Mouse (Mus musculus) heart, postnatal 25 days (tissue): ENCODE measurements around the gene Ubl4b. TPM values are rescaled to one million over a fixed set of nuclear protein-coding genes. Genes with fewer than 3 reads are reported as not detected.

ENCODE experiments used
- DNase-seq: peaks from one replicate; pipeline ENCODE4 v3.0.0; 2022; ENCODE audit warnings: low spot score
- intact Hi-C: fragments of 180-260 bp; cut with DNase I; formaldehyde crosslinking; loops from one replicate; pipeline ENCODE4 v1.15.1; 2025
- total RNA-seq, 2 experiments: library from RNA; stranded (reverse); gene quantifications; 2 replicates each; pipeline ENCODE4 v1.2.3; 2021

The Ubl4b gene
- total RNA-seq = not detected

DNA sequence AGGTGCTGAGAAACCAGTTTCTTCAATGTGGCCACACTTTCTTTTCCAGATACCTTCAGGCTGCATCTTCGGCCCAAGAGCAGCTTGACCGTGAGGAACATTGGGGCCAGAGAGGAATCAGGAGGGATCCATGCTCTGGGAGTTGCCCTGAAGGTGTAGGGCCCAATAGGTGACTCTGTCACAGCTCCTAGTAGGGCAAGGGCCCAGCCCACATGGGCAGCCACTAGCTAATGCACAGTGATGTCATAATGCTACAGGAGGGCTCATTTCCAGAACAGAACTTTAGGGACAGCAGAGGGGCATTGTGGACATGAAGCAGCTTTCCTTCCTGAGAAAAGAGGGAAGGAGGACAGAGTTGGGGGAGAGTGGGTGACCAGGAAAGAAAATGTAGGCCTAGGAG, at the start of gene Ubl4b:
Gene Ubl4b (minus strand): TSS at position 232 of the 400 bp plus-strand sequence.
- no peak for DNase-seq
- intact Hi-C loops = loop anchor here (5.0 kb wide), 1 partner anchor 73 kb away; no protein-coding TSS in a partner anchor

DNA sequence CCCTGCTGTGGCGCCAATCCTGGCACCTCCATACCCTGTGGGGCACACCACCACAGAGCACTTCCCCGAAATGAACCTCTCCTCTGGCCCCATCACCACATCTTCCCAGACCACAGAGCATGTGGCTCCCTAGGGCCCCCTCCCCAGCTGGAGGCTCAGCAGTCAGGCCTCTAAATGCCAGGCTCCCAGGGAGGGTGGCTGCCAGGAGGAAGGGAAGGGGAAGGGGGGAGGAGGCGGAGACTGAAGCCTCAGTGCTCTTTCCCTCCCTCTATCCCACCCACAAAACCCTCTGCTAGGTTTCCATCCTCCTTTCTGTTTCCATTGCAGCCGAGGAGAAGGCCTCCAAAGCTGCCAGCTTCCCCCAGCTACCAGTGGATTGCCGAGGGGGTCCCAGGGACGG, 45.3 kb upstream of the Ubl4b start:
- intact Hi-C loops = loop anchor here (10.0 kb wide), 1 partner anchor 265 kb away; no protein-coding TSS in a partner anchor
- no peak for DNase-seq

DNA sequence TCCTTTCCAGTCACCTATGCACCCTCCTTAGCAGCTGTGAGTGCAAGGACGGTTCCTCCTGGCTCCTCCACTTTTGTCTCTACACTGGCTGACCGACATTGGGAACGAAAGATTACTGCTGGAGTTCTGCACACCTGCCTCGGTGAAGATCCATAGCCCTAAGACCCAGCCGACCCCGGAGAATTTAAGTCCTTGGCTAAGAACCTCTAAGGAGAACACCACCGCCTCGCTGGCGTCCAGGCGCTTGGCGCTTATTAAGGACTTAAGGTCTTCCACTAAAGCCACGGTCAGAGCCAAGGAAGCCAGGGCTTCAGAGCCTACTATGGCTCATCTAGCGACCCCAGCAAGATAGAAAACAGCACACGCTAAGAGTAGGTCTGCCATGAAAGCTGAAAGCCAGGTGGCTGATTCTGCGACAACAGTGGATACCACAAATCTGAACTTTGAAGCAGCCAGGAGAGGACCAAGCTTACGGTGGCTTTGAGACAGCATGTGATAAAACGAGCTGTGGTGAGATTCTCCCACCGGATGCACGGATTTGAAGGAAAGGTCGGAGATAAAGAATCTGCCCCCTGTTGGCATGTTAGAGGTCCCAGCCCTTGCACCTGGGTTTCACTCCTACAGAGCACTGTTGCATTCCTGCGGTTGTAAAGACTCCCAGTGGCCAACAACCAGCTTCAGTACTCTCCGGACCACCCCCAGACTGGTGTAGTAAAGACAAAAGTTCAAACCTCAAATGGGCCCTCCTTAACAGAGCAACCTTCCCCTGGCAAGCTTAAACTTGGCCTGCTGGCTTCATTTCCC, 42.9 kb upstream of the Ubl4b start:
- intact Hi-C loops = no loop called here

DNA sequence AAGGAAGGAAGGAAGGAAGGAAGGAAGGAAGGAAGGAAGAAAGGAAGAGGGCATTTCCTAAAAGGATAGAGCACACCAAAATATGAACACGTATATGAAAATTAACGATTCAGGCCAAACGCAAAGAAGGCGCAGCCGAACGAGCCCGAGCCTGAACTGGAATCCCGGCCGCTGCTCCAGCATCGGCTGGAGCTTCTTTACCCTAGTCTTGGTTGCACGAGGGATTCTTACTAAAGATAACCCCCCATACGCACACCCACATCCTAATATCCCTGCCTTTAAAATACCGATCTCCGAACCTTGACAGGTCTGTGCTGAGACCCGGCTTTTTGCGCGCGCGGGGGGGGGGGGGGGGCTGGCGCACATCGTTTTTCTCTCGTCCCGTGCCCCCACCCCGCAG, 42.3 kb upstream of the Ubl4b start:
- intact Hi-C loops = no loop called here
- DNase-seq = no peak

More for the DNA sequence above, 42.9 kb upstream of the Ubl4b start:
- no peak for DNase-seq

DNA sequence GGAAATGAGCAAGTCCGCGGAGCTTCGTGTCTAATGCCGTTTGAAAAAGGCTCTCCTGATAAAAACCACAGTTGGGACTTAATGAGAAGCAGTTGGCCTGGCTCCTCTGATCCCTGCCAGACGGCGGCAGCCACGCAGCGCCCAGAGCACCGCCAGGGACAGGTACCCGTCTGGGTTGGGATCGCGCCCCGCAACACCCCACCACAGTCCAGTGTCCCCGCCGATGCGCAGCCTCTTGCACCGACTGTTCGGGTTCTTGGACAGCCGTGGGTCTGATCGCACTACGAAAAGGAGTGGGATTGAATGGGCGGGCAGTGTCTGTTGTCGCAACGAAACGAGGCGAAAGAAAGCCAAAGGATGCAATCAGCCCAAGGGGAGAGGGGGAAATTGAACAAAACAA, 41.7 kb upstream of the Ubl4b start:
- no peak for DNase-seq

DNA sequence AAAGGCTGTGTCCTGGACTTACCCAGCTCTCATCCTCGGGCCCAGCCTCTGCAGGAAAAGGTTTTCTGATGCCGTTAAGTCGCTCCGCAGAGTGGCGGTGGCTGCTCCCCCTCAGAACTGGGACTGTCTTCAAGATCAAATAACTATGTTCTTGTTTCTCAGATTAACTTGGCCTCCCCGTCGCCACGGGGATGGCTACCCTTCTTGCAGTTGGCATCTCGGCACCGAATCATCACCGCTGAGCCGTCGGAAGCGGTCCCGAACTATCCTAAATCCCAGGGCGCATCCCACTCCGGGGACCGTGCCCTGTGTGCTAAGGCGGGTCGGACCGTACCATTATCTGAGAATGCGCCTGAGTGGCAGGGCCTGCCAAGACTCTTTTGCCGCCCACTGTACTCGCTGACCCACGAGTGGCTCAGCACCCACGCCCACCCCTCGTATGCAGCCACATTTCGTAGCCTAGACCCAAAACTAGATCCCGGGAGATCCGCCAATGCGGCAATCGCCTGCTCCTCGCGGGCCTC, 41.1 kb upstream of the Ubl4b start:
- DNase-seq = no peak
- intact Hi-C loops = no loop called here

More for the DNA sequence above, 41.7 kb upstream of the Ubl4b start:
- intact Hi-C loops = no loop called here

DNA sequence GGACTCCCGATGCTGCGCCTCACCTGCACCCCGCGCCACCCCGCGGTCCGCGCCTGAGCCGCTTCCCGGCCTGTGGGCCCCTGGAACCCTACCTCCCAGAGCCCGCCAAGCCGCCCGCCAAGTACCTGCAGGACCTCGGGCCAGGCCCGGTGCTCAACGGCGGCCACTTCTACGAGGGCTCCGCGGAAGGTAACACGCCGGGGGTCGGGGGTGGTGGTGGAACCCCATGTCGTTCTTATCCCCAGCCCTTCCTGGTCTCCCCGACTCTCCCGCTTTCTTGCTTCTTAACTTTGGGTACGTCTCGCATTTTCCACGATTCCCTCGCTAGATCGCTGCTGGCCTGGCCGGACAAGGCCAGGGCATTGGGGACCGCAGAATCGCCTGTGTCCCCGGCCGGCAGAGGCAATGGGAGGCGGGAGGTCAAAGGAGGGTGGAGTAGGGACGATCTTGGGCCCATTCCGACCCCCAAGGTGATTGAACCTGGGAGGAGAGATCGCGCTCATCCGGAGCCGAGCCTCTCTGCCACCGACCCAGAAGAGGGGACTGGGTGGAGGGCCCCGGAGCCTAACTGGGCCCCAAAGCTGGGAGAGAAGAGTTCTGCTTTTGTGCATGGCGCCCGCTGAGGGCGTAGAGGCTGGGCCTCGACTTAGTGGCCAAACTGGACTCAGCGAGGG, 40.5 kb upstream of the Ubl4b start:
- intact Hi-C loops = no loop called here
- DNase-seq = no peak

DNA sequence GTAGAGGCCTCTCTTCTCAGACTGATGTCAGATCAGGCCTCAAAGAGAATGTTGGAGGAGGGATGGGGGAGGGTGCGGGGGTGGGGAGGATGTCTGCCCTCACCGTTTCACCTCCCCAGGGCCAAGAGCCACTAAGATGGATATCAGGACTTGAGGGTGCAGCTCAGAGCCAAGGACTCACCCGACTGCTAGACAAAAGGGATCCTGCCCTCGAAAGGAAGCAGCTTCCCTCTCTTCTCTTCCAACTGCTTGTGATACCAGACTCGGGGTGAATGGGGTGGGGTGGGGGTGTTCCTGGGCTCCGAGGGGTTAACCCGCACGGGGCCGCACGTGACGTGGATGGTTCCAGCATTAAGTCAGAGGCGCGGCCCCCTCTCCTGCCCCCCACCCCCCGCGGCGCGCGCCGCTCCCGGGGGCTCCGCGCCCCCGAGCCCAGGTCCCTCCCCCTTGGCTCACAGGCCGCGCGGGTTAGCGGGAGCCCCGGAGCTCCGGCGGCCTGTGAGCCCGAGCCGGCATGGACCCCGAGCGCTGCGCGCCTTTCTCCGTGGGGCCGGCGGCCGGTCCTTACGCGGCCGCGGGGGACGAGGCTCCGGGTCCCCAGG, 39.9 kb upstream of the Ubl4b start, which contains the start of gene Alx3:
Gene Alx3 (plus strand): TSS at position 370 of the 602 bp plus-strand sequence.
- intact Hi-C loops = no loop called here
- DNase-seq = no peak

DNA sequence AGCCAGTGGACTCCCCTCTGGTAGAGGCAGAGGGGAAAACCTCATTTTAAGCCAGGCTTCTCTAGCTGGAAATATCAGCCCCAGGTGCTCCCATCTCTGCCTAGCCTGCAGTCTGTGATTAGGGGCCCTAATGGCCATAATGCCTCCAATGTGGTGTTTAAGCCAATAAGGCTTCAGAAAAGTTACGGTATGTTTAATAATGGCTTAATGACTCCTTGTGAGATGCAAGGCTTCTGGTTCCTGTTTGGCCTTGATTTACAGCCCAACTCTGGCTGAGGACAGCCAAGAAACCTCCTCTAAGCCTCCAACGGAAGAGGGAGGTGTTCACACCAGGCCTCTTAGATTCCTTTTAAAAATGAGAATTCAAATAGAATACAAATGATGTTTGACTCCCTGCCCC, 38.8 kb upstream of the Ubl4b start:
- intact Hi-C loops = no loop called here
- no peak for DNase-seq

DNA sequence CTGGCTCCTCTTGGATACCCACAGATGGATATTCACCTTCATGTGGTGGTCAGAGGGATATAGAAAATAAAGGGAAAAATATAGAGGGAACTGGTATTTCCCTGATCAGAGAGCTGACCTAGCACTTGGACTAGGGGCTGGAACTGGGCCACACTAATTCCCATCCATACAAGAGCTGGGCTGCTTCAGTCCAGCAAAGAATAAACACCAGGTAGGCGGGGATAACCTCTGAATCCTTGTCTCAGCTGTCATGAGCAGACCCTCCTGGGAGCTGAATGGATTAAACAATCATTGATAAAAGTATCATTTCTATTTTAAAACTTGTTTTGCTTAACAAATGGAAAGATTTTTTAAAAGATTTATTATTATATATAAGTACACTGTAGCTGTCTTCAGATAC, 36.7 kb upstream of the Ubl4b start:
- intact Hi-C loops = no loop called here
- no peak for DNase-seq

DNA sequence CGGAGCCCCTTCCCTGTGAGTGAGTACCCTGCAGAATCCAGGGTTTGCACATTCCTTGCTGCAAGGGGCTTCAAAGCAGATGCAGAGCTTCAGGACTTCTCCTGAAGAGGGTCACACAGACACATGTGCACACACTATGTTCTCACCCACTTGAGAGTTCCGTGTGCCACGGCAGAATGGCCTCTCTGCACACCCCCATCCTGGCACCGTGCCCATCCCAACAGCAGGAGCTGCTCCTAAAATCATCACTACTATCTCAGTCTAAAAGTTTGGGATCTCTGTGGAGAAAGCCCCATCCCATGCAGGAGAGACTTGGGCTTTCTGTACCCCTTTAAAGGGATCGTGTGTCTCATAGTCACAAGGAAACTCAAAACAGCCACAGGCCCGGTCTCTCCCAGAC, 31.6 kb upstream of the Ubl4b start:
- no peak for DNase-seq
- intact Hi-C loops = no loop called here

DNA sequence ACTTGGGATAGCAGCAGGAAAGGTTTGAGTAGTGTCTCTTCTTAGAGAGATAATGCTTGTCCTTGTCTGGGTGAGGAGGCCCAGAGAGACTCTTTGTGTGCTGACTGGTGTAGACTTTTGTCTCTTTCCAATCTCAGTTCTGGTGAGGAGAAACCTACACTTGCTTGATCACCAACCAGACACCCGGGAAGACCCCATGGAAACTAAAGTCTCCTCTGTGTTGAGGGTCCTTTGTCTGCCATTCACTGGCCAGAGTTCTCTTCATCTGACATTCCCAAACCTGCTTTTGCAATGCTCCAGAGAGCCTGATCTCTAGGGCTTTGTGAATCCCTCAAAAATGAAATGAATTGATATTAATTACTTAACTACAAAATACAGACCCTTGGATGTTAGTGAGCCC, 29.0 kb upstream of the Ubl4b start:
- no peak for DNase-seq
- intact Hi-C loops = no loop called here

DNA sequence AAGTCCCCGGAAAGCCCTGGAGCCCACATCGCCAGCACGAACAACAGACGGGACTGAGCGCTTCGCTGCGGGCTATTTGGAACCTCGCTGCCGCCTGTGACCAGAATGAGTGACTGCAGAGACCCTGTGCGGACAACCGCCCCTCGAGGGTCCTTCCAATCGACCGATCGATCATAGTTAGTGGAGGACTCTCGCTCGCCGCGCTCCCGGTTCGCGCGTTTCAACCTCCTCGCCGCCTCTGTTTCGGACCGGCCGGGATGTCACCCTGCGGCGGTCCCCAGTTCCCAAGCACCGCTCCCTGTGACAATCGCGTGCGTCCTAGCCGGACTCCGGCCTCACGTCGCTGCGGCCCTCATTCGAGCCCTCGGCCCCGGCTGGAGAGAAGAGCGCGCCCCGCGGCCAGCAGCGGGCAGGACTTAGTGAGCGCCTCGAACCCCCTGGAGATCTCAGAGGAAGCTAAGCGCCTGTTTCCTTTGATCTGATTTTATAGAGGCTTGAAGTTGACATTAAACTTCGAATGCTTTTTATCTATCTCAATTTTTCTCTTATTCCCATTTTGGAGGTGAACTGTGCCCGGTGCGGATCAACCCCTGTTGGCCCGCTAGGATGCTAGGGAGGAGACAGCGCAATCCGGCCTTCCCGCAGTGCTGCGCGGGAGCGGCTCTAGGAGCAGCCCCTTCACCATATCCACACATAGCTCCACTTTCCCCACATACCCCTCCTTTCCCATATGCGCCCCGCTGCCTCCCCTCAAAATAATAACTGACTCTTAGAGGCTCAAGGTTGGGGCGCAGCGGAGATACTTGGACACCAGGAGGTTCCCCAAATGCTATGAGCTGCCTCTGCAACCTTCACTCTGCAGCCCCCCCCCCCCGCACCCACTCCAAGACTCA, 28.2 kb upstream of the Ubl4b start:
- intact Hi-C loops = no loop called here

DNA sequence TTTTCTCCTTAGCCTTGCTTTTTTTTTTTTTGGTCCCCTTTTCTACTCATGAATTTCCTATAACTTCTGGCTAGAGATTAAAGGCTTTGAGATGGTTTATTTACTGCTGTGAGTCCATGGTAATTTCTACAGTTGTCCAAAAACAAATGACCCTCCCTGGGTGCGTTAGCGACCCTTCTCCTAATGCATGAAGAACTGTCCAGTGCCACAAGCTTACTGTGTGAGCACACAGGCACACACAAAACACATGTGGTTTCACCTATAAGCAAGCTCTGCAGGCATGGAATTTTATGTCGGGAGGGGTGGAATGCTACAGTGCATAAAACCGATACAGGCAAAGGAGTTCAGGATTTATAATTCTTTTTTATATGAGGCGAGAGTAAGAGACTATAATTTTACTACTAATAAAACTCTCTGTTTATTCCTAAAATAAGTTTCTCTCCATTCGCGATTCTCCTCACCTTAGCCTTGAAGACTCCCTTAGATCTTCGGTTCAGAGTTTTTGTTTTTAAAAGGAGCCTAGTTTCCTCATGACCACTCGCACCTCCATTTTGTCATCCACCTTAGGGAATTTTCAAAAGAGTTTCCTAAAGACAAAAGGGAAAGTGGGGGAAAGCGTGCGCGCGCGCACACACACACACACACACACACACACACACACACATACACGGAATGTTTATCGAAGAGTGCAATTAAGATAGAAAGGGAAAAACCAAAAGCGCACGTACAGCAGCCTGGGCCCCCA, 27.4 kb upstream of the Ubl4b start:
- intact Hi-C loops = no loop called here
- no peak for DNase-seq

More for the DNA sequence above, 28.2 kb upstream of the Ubl4b start:
- DNase-seq = no peak

DNA sequence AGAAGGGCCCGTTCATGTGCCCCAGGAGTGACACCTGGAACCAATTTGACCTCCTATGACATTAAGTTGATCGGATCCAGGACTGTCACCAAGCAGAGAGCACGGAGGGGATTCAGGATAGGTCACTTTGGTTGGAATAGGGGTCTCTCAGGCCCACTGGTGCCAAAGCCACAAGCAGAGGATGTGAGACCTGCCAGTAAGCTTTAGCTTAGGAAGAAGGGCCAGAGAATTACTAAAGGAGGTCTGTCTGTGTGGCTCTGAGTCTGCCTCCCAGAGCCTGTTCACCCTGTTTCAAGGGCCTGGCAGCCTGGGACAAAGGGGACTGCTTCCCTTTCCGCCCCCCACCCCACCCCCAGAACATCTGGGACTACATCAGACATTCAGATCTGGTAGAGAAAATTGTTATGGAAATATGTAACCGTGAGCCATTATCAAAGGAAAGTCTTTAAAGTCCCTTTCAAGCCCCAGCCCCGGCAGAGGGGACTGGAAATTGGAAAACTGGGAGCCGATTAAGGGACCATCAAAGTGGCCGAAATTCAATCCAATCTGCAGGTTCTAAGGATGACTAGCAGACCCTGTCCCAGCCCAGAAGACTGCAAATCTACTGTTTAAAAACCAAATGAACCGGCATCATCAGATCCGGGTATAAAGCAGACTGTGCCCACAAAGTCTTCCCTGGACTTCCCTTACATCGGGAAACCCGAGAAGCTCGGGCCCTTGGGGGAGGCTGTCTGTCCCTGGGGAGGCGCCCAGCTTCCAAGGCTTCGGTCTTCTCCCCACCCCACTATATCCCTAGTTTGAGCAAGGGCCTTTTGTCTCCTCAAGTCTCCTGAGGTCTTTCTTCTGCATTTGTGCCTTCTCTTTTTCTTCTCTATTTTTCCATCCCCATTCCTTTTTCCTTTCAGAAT, 26.5 kb upstream of the Ubl4b start:
- intact Hi-C loops = no loop called here
- DNase-seq = no peak

DNA sequence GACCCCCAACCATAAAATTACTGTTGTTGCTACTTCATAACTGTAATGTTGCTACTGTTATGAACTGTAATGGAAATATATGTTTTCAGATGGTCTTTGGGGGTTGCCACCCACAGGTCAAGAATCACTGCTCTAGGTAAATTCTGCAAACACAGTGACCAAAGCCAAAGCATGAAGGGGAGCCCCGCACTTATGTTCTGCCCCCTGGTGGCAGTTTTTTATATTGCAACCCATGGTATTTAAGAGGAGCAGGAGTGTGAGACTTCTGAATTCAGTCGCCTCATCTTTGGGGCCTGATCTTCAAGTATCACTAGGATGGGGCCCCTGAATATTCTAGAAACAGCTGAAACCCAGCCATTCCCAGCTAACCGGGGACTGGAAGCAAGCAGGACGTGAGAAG, 24.6 kb upstream of the Ubl4b start:
- intact Hi-C loops = loop anchor here (1.0 kb wide), 1 partner anchor 20 kb away; no protein-coding TSS in a partner anchor

DNA sequence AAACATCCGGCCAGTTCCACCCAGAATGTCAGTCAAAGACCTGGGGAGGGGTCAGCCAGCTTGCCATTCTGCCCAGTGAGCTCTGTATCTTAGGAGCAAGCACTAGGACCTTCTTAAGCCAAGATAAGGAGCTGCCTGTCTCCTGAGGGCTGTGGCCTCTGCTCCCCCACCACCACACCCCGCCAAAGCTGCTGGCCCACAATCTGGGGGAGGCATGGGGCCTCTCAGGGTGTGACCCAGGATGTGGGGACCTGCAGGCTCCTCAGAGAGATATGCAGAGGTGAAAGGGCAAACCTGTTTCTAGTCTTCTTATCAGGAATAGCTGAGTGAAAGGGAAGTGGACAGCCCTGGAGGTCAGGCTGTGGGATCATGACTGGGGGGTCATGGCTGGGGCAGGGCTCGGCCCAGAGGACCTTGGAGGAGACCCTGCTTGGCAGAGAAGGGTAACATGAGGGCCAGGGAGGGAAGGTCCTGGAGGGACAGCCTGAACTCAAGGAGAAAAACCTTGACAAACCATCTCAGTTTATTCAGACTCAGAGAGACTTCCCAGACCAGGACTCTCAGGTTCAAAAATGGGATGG, 23.0 kb upstream of the Ubl4b start:
- intact Hi-C loops = no loop called here
- DNase-seq = no peak

More for the DNA sequence above, 24.6 kb upstream of the Ubl4b start:
- no peak for DNase-seq

DNA sequence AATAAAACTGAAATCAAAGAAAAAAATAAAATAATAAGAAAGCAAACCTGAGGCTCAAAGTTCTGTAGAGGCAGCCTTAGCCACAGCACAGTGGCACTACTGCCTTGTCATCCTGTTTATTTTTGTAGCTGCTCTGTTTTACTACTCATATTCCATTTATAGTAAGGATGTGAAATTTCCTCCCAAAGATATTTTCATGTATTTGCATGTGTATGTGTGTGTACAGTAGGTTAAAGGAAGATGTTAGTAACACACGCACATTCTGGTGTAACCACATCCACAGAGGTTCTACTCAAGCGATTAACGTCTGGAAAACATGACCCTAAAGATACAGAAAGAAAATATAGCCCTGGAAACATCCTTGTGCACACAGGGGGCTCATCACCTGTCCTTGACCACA, 21.9 kb upstream of the Ubl4b start:
- no peak for DNase-seq
- intact Hi-C loops = no loop called here
